Mouse (Mus musculus): Measurements from ENCODE around the gene Epb41l4b.

Epb41l4b gene

DNA sequence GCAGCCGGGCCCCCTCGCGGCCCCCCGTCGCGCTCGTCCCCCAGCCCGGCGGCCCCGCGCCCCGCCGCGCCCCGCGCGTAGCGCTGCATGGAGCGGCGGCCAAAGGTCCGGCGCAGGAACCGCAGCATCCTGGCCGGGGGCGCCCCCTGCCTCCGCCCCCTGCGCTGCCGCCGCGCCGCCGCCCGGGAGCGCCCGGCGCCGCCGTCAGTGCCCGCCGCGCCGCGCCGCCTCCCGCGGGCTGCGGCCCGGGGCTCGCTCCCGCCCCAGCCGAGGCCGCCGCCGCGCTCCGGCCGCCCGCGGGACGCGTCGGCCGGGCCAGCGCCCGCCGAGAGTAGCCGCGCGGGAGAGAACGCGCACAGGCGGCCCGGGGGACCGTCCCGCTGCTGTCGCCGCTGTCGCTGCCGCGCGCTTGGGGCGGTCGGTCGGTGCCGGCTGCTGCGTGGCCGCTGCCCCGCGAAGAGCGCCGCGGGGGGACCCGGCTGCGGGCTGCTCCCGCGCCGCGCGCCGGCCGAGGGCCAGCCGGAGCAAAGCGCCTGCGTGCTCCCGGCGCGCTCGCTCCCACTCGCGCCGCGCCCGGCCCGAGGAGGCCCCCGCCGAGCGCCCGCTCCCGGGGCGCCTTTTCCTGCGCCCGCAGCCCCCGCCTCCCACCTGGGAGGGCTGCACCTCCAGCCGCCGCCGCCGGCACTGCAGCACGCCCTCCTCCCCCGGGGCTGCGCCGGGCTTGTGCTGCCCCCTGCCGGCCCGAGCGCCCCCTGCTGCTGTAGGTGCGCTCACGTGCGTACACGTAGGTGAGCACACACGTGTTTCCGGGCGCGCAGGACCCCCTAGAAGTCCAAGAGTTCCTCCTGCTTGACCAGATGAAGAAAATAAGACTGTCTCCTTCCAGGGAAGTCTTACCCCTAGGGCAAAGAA is at the start of gene Epb41l4b:
TSS of gene Epb41l4b (minus strand) at position 412 of the 912 bp plus-strand sequence.
- peak; percentile 88 for DNase-seq

DNA sequence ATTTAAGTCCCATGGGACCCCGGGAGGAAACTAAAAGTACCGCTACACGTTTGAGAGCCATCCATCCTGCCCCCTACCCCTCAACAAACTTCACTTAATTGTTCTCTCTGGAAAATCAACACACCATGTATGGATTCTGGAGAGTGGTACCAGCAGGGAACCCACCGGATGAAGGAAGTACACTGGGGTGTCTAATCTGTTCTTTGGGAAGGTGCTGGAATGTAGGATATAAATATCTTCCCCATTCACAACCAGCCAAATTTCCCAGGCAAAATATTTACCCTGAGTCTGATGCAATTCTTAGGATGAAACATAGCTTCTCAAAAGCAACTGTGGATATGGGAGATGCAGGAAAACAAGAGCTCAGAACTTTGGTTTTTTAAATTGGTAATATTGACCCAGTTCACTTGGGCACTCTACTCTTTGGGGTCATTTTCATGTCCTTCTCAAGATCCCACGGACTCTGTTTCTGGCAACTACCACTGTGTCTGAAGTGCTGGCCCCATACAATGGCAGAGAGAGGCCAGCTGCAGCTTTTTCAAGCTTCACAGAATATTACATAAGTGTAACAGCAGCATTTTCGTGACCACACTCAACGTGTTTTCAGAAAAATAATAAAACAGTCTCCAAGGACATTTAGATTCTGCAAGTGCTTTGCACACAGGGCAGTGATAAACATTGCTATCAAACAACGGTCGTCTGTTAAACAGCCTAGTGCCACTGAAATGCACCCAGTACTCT is 48.5 kb upstream of the Epb41l4b start:
- no peak for DNase-seq

DNA sequence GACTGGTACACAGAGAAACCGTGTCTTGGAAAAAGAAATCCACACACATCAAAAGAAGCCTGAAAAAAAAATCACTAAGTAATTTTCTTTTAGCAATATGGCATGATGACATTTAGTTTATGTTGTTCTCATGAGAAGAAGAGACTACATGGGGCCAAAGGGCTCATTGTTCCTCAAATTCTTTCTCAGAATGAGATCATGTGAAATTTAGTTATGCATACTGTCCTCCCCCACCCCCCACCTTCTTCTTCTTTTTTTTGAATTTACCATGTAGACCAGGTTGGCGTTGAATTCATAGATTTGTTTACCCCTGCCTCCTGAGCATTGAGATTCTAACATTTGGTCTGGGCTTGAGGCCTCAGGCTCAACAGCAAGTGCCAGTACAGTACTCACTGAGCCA is 46.6 kb upstream of the Epb41l4b start:
- DNase-seq = no peak

DNA sequence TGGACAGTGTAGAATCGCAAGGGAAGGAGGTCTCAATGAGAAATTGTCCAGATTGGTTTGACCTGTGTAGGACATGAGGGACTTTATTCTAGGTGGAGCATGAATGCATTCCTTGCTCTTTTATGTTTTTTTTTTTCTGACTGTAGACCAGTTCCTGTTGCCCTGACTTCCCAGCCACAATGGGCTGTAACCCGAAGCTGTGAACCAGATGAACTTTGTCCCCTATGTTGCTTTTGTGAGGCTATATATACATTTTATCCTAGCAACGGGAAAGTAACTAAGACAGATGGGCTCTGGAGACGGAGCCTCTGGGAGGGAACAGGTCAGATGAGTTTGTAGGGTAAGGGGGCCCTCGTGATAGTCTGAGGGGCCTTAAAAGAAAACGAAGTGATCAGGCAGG is 42.8 kb upstream of the Epb41l4b start:
- no peak for DNase-seq

DNA sequence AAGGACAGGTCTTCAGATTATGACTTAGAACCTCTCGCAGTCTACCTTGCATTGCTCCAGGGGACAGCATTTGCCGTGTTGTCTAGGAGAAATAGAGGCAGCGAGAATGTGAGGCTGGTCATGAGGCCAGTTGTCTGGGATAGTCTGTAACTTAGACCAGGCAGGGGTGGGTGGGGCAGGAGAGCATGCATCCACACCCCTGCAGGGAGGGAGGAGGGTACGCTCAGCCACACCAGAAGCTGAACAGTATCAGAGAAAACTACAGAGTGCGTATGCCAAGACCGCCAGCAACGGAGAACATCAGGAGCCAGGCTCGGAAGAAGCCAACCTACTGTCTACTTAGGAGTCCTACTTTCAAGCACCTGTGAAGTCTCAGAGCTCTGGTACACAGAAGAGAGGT is 42.2 kb upstream of the Epb41l4b start:
- DNase-seq = no peak

DNA sequence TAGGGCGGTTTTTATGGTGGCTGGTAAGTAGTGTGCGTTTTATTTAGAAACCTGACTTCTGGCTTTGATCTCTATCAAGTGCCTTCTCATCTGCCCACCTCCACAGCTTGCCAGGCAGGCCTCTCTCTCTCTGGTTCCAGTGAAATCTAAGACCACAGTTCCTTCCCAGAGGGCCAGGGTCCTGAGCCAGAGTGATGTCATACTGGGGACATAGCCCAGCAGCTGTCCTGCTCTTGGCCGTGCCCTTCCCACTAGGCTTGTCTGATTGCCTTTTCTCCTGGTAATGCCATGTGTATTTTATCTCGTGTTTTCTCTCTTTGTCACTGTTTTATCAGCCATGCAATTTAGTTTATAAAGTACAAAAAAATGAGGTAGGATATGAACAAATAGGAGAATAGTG is 40.3 kb upstream of the Epb41l4b start:
- no peak for DNase-seq

DNA sequence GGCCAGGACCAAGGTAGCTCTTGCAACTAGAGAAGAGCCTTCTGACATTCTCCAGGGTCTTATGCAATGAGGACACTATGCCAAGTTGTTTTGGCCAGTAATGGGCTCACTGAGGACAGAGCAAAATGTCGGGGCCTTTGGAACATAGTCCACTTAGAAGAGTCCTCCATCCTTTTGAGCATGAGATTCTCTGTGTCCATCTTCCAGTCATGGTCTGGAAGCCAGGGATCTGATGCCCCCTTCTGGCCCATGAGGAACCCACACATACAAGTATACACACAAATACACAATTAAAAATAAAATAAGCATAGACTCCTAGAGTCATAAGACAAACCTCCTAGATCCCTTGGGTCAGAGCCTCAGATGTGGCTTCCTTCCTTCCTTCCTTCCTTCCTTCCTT is 38.3 kb upstream of the Epb41l4b start:
- no peak for DNase-seq

DNA sequence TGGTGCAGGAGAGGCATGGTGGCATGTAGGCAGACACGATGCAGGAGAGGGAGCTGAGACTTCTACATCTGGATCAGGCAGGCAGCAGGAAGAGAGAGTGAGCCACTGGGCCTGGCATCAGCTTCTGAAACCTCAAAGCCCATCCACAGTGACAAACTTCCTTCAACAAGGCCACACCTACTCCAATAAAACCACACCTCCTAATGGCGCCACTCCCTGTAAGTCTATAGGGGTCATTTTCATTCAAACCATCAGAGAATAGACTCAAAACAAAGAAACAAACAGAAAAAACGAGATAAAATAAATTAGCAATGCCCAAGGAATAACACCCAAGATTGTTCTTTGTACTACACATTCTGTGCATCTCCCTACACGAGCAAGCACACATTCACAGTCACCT is 35.6 kb upstream of the Epb41l4b start:
- no peak for DNase-seq

DNA sequence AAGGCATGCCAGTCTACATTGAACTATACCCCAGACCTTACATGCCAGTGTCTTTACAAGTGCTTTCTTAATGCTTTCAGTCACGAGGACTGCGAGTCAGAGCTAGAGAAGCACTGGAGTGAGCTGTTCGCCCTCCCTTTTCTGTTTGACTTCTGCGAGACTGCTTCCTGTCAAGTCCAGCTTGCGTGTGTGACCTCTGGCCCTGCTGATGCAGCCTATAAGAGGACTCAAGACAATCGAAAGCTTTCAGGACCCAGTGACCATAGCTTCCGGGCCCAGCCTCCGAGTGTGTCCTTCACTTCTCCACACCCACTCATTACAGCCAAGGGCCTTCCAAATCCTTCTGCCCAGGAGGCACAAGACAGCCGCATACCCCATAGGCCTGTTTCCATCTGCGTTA is 32.1 kb upstream of the Epb41l4b start:
- no peak for DNase-seq

DNA sequence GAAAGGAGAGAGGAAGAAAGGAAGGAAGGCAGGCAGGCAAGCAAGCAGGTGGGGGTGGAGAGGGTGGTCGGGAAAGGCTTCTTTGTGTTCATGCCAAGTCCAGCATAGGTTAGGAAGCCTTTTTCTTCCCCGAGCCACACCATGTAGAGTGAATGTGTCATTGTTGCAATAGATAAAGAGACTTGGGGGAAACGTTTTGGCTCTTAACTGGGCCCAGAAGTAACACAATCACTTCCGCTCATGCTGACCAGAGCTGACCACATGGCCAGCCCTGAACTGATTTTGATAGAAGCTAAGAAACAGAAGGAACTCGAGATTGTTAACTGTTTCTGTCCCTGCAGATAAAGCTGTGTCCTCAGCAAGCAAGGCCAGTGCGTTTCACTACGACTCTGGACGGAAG is 29.6 kb upstream of the Epb41l4b start:
- no peak for DNase-seq

DNA sequence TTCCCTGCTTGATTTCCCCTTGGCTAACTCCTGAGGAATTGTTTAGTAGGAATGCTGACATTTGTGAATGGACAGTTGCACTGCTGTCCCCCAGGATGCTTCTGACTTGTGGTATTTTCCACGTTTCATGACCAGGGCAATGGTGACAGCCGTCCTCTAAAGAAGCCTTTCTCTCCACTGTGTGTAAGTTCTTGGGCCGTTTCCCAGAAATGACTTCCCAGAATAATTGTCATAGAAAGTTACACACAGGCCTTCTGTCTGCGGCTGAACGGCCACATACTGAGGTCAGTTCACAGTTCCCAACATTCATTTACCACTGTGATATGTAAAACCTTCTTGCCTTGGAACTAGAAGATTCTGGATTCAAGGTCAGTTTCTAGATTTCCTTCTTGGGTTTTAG is 28.6 kb upstream of the Epb41l4b start:
- peak; percentile 19 for DNase-seq

DNA sequence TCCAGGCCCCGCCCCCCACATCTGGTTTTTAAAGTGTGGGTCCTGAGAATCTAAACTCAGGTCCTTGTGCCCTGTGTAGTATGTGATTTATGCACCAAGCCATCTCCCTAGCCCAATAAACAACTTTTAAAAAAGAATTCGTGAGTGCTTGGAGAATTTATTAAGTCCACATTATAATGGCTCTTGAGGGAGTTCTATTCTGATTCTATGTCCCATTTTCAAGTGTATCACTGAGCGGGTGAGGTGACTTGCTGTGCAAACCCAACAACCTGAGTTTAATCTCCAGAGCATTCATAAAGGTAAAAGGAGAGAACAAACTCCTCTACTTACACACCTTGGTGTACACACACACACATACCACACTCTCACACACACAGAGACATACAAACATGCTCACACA is 25.4 kb upstream of the Epb41l4b start:
- no peak for DNase-seq

DNA sequence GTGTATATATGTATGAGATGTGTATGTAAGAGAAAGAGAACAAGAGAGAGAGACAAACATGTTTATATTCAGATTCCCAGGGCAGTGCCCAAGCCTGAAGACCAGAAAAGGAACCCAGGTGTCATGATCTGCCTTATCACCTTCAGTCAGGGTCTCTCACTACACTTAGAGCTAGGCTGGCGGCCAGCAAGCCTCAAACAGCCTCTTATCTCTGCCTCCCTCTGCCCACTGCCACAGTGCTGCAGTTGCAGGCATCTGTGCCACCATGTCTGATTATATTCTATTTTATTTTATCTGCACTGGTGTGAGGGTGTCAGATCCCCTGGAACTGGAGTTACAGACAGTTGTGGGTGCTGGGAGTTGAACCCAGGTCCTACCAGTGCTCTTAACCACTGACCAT is 25.0 kb upstream of the Epb41l4b start:
- no peak for DNase-seq

DNA sequence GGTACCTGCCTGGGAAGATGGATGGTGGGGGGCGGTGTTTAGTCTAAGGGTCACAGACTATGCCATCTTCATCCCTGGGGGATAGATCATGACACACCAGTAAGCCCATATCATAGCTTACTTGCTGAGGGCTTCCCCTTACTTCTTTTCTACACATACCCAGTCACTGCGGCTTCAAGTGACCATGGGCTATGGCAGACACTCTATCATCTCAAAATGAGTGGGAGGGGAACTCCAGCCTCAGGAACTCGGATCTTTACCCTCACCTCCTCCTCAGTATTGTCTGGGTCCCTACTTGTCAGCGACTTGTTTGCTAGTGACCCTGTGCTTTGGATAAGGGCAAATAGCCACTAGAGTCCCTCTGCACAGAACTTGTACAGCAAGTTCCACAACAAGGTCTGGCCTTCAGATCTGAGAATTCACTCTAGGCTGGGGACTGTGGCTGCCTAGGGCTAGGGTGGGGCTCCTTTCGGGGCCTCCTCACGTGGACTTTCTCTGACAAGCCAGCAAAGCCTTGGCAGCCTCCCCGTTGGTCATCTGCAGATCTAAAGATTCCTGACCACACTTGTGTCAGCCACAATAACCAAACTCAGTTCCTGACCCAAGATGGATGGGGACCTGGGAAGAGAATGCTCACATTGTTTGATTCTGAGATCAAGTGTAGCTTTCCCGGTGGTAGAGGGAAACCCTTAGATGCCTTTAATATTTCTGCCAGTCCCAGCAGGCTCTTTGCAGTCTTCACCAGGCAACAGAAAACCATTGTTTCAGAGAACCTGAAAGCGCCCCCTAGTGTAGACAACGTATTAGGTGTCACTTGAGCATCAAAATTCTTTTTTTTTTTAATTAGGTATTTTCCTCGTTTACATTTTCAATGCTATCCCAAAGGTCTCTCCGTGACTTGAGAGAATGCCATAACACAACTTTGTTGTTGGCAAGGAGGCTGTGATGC is 24.0 kb upstream of the Epb41l4b start:
- DNase-seq = no peak

DNA sequence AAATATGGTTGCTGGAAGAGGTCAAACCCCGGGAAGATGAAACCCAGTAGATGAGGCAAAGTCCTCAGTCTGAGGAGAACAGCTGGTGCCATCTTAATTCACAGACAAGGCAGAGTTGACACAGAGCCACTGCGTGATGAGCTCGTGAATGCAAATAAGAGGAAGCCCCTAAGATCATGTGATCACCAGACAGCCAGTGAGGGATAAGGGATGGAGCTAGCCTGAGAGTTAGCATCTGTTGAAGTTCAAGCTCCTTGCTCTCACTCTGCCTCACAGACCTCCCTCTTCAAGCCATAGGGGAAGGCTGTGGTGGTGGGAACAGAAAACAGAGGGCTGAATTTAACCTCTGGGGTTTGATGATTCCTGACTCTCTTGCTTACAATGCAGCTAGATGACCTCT is 22.4 kb upstream of the Epb41l4b start:
- no peak for DNase-seq

DNA sequence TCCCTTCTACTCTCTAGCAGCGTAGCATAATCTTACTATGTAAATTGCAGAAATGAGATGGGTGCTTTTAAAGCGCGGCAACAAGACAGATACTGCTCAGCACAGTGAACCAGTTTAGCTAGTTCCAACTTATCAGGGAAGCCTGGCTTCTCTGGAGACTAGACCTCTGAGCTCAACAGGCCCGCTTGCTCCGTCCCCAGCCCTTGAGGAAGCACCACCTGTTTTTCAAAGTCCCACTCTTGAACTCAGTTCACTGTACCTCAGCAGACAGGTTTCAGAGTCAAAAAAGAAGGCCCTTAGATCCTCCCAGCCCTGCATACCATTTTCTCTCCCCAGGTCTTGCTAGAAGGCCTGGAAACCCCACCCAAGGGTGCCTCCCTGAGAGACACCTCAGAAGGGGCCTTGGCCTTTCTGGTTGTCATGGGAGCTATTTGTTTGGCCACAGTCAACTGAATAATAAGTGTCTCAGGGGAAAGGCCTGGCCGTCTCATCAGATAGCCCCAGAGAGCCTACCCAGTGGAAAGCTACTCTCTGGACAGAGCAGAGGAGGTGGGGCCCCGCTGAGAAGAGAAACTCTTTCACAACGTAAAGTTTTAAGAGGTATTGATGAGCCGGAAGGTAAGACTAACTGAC is 21.5 kb upstream of the Epb41l4b start:
- no peak for DNase-seq

DNA sequence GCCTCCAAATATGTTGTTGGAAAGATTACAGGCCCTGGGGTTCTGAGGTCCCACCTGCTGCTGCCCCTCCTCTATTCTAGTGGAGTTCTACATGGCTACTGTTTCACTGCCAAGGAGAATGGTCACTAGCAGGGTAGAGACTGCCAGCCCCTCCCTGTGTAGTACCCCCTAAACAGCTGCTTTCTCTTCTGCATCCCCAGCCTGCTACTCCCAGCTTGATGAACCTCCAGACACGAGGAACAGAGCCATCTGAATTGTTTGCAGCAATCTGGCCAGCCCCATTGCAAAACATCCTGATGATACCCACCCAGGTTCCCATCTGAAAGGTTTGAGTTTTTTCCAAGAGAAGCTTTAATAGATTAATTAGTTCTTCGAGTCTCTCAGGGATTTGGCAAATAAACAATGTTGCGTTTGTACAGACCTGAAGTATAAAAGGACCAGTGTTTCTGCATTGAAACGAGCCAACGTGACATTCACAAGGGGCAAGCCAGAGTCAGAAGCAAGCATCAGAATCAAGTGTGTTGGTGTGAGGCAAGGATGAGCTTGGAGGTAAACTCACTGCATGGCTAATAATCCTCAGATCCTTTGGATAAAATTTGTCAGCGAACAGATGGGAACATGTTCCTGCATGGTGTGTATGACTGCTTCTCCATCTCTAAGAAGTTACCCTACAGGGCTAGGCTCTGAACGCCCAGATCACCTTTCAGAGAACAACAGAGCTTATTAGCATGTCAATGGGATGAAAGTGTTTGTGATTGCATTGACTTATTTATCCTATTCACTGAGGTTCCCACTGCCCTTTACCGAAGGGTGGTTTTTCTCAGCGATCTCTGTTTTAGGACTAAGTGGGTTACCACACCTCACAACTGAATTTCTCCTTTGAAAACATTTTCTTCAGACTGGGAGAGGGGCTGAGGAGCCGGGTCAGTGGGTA is 19.8 kb upstream of the Epb41l4b start:
- no peak for DNase-seq

DNA sequence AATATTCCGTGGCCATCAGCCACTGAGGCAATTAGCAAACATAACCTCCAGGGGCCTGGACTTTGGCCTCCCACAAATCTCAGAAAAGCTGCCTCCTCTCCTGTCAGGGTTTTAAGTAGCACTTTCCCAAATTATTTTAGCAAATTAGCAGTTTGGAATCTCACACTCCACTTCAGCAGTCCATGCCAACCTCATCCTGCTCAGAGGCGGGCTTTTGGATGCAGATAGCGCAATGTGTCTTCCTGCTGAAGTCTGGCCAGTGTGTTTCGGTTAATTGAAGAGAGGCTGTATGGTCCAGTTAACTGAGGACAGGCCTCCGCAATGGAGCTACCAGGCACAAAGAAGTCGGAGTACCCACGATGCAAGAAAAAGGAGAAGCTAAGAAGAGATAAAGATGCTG is 17.3 kb upstream of the Epb41l4b start:
- DNase-seq = no peak

DNA sequence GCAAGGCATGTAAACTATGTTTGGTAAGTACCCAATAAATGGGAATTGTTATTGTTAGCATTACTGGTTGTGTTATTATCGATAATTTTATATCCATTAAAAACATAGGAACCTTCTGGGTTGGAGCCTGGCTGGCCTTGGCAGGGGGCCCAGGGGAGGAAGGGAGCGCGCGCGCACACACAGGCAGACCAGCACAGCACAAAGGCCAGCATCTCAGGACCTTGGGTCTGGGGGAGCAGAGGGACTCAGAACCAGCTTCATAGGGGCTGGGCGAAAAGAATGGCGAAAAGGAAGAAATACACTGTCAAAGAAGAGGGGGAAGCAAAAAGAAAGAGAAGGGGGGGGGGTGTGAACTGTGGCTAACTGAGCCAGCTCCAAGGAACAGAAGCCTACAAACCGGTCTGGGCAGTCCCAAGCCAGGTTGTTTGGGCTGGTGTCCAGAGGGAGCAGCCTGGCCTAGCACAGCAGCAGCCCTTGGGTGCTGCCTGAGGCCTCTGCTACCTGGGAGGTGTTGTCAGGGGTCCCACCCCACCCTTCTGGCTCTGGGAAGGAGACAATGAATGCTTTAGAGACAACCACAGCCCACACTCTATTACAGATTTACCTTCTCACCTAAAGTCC is 13.4 kb upstream of the Epb41l4b start:
- no peak for DNase-seq

DNA sequence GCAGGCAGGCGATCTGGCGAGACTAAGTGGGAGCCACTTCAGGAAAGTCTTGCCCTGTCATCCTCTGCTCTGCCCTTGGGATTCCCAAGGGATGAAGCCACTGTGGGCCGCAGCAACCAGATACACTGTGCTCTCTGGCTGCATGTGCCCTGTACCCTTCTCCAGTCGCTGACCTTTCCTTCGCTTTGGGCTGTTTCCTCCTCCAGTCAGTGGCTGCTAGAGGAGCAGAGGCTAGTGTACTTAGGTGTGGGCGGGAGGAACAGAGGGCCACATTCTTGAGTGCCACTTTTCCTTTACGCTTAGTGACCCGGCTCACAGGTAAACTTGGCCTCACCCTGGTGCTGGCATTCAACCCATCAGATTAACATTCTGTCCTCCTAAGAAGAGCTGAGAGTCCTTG is 10.6 kb upstream of the Epb41l4b start:
- no peak for DNase-seq
